15 mouse cellular contexts compared by ENCODE assay signal in genomic region chr9:56492391-56492790, GRCm38 (mm10).
DNase-seq lines count a peak whose midpoint lies in the region; ATAC-seq and TF ChIP-seq lines count a peak whose summit lies in the region.
"Had no signal": no experiment of that assay in that cellular context is flagged by ENCODE, and none has a peak within 500 bp of the region (broad histone marks: within the 10 kb centered on the region; RNA-seq: fewer than 3 reads in every experiment).

No protein-coding gene starts in this region.

- no peak for DNase-seq in forebrain, embryonic 14.5 days (ENCODE audit: low spot score)
- no peak for DNase-seq in liver, embryonic 13.5 days
- DNase-seq in liver, embryonic 11.5 days (ENCODE audit: low spot score), result no peak
- no peak for DNase-seq in stomach, postnatal 0 days (ENCODE audit: low spot score)
- DNase-seq in heart, postnatal 36 days, result no peak
- DNase-seq: cerebellum, postnatal 14 days; kidney, postnatal 14 days; thymus, postnatal 4 days had no signal

- peaks cover 5% of the 10 kb centered on the region; the same call in 1 of the 2 replicates for H3K4me1 ChIP-seq in forebrain, embryonic 14.5 days (ENCODE audit: control insufficient read depth, insufficient read depth, low read length)
- H3K4me1 ChIP-seq in forebrain, embryonic 12.5 days, result peaks cover 9% of the 10 kb centered on the region
- H3K4me1 ChIP-seq in liver, embryonic 13.5 days (replicated peaks), result peaks cover 20% of the 10 kb centered on the region
- peaks cover 5% of the 10 kb centered on the region for H3K4me1 ChIP-seq in liver, embryonic 11.5 days (replicated peaks; ENCODE audit: control insufficient read depth, insufficient read depth, low read length)
- peaks cover 9% of the 10 kb centered on the region; the same call in 1 of the 2 replicates for H3K4me1 ChIP-seq in stomach, embryonic 14.5 days (ENCODE audit: control insufficient read depth, insufficient read depth, low read length)
- no peaks in the 10 kb centered on the region for H3K4me1 ChIP-seq in stomach, postnatal 0 days (replicated peaks; ENCODE audit: control insufficient read depth, insufficient read depth)
- peaks cover 17% of the 10 kb centered on the region for H3K4me1 ChIP-seq in stomach, embryonic 16.5 days (ENCODE audit: control insufficient read depth, insufficient read depth, low read length)

- H3K4me2 ChIP-seq in forebrain, embryonic 14.5 days (ENCODE audit: low read length), result no peak overlapping the region
- H3K4me2 ChIP-seq in forebrain, embryonic 12.5 days, result no peak overlapping the region
- H3K4me2 ChIP-seq in liver, embryonic 13.5 days, result no peak overlapping the region
- no peak overlapping the region for H3K4me2 ChIP-seq in liver, embryonic 11.5 days
- no peak overlapping the region for H3K4me2 ChIP-seq in stomach, embryonic 14.5 days (replicated peaks; ENCODE audit: low read depth, low read length)
- no peak overlapping the region for H3K4me2 ChIP-seq in stomach, postnatal 0 days (replicated peaks; ENCODE audit: low read depth)
- H3K4me2 ChIP-seq in stomach, embryonic 16.5 days (ENCODE audit: low read depth, low read length), result no peak overlapping the region
- H3K4me2 ChIP-seq: forebrain, embryonic 13.5 days; heart, embryonic 13.5 days; limb, embryonic 13.5 days; midbrain, embryonic 15.5 days had no signal

- H3K9me3 ChIP-seq in forebrain, embryonic 14.5 days (replicated peaks; ENCODE audit: control insufficient read depth, low read length), result no peaks in the 10 kb centered on the region
- H3K9me3 ChIP-seq in forebrain, embryonic 12.5 days, result no peaks in the 10 kb centered on the region
- H3K9me3 ChIP-seq in liver, embryonic 13.5 days (replicated peaks), result no peaks in the 10 kb centered on the region
- no peaks in the 10 kb centered on the region for H3K9me3 ChIP-seq in liver, embryonic 11.5 days (ENCODE audit: control insufficient read depth, low read length)
- no peaks in the 10 kb centered on the region for H3K9me3 ChIP-seq in stomach, embryonic 14.5 days (ENCODE audit: control insufficient read depth, low read depth, low read length)
- no peaks in the 10 kb centered on the region for H3K9me3 ChIP-seq in stomach, postnatal 0 days (ENCODE audit: control insufficient read depth, low read length)
- H3K9me3 ChIP-seq in stomach, embryonic 16.5 days (replicated peaks; ENCODE audit: control insufficient read depth, low read length), result no peaks in the 10 kb centered on the region
- H3K9me3 ChIP-seq: forebrain, embryonic 13.5 days; heart, embryonic 13.5 days; limb, embryonic 13.5 days; midbrain, embryonic 15.5 days had no signal

- no peak for TF ChIP-seq CTCF in stomach, postnatal 0 days (IDR thresholded peaks at IDR 0.05; ENCODE audit: low read depth)

- H3K4me3 ChIP-seq in forebrain, embryonic 14.5 days (ENCODE audit: low read depth, low read length), result no peak overlapping the region
- H3K4me3 ChIP-seq in forebrain, embryonic 12.5 days (replicated peaks), result no peak overlapping the region
- H3K4me3 ChIP-seq in liver, embryonic 13.5 days (replicated peaks), result no peak overlapping the region
- no peak overlapping the region for H3K4me3 ChIP-seq in liver, embryonic 11.5 days (ENCODE audit: low read depth, low read length)
- H3K4me3 ChIP-seq in stomach, embryonic 14.5 days (ENCODE audit: low read depth, low read length), result no peak overlapping the region
- H3K4me3 ChIP-seq in stomach, postnatal 0 days (ENCODE audit: low read depth, low read length), result no peak overlapping the region
- no peak overlapping the region for H3K4me3 ChIP-seq in stomach, embryonic 16.5 days (replicated peaks; ENCODE audit: low read length)
- H3K4me3 ChIP-seq: forebrain, embryonic 13.5 days; heart, embryonic 13.5 days; limb, embryonic 13.5 days; midbrain, embryonic 15.5 days had no signal

- H3K9ac ChIP-seq in forebrain, embryonic 14.5 days (ENCODE audit: low read length), result no peak overlapping the region
- H3K9ac ChIP-seq in forebrain, embryonic 12.5 days, result no peak overlapping the region
- no peak overlapping the region for H3K9ac ChIP-seq in liver, embryonic 13.5 days
- H3K9ac ChIP-seq in liver, embryonic 11.5 days (ENCODE audit: low read depth, low read length), result no peak overlapping the region
- no peak overlapping the region for H3K9ac ChIP-seq in stomach, embryonic 14.5 days (replicated peaks; ENCODE audit: low read depth, low read length)
- H3K9ac ChIP-seq in stomach, postnatal 0 days (ENCODE audit: low read length), result no peak overlapping the region
- H3K9ac ChIP-seq in stomach, embryonic 16.5 days (ENCODE audit: low read length), result no peak overlapping the region
- H3K9ac ChIP-seq: forebrain, embryonic 13.5 days; heart, embryonic 13.5 days; limb, embryonic 13.5 days; midbrain, embryonic 15.5 days had no signal

- TF ChIP-seq EP300 in stomach, postnatal 0 days (optimal IDR thresholded peaks at IDR 0.05), result no peak

- intact Hi-C loops in heart, postnatal 36 days (cut with DNase I), result no loop called here

- no peak for ATAC-seq in forebrain, embryonic 14.5 days
- ATAC-seq in forebrain, embryonic 12.5 days (ENCODE audit: low FRiP score), result no peak
- ATAC-seq in liver, embryonic 13.5 days (ENCODE audit: low read depth), result no peak
- ATAC-seq in liver, embryonic 11.5 days (replicated peaks; ENCODE audit: low FRiP score), result no peak
- no peak for ATAC-seq in stomach, embryonic 14.5 days (ENCODE audit: insufficient number of reproducible peaks, insufficient read depth, low FRiP score, low read depth)
- no peak for ATAC-seq in stomach, postnatal 0 days (ENCODE audit: low FRiP score, low TSS enrichment)
- ATAC-seq in stomach, embryonic 16.5 days (ENCODE audit: insufficient read depth, low FRiP score), result no peak
- ATAC-seq: forebrain, embryonic 13.5 days; midbrain, embryonic 15.5 days had no signal

- peaks cover 71% of the 10 kb centered on the region for H3K36me3 ChIP-seq in forebrain, embryonic 14.5 days (ENCODE audit: control insufficient read depth, insufficient read depth, low read length)
- peaks cover 72% of the 10 kb centered on the region for H3K36me3 ChIP-seq in forebrain, embryonic 12.5 days (replicated peaks)
- peaks cover 47% of the 10 kb centered on the region for H3K36me3 ChIP-seq in liver, embryonic 13.5 days
- peaks cover 17% of the 10 kb centered on the region; the same call in 1 of the 2 replicates for H3K36me3 ChIP-seq in liver, embryonic 11.5 days (ENCODE audit: control insufficient read depth, insufficient read depth, low read length)
- peaks cover 30% of the 10 kb centered on the region for H3K36me3 ChIP-seq in stomach, embryonic 14.5 days (ENCODE audit: control insufficient read depth, insufficient read depth, low read length)
- peaks cover 21% of the 10 kb centered on the region; the same call in 1 of the 2 replicates for H3K36me3 ChIP-seq in stomach, postnatal 0 days (ENCODE audit: control insufficient read depth, insufficient read depth, low read length)
- peaks cover 11% of the 10 kb centered on the region for H3K36me3 ChIP-seq in stomach, embryonic 16.5 days (ENCODE audit: control insufficient read depth, insufficient read depth, low read length)

- H3K27me3 ChIP-seq in forebrain, embryonic 14.5 days (replicated peaks; ENCODE audit: control insufficient read depth, insufficient read depth, low read length), result no peaks in the 10 kb centered on the region
- H3K27me3 ChIP-seq in forebrain, embryonic 12.5 days, result no peaks in the 10 kb centered on the region
- H3K27me3 ChIP-seq in liver, embryonic 13.5 days, result no peaks in the 10 kb centered on the region
- H3K27me3 ChIP-seq in liver, embryonic 11.5 days (replicated peaks; ENCODE audit: control insufficient read depth, insufficient read depth, low read length), result no peaks in the 10 kb centered on the region
- no peaks in the 10 kb centered on the region for H3K27me3 ChIP-seq in stomach, embryonic 14.5 days (ENCODE audit: control insufficient read depth, insufficient read depth, low read length)
- no peaks in the 10 kb centered on the region for H3K27me3 ChIP-seq in stomach, postnatal 0 days (ENCODE audit: control insufficient read depth, insufficient read depth, low read length)
- H3K27me3 ChIP-seq in stomach, embryonic 16.5 days (ENCODE audit: control insufficient read depth, insufficient read depth, low read length), result no peaks in the 10 kb centered on the region
- H3K27me3 ChIP-seq: forebrain, embryonic 13.5 days; heart, embryonic 13.5 days; limb, embryonic 13.5 days; midbrain, embryonic 15.5 days had no signal

- 87% methylated on average over 3 of the region's 3 CpGs for WGBS in forebrain, embryonic 14.5 days
- 81% methylated on average over 3 of the region's 3 CpGs for WGBS in forebrain, embryonic 12.5 days
- WGBS in liver, embryonic 13.5 days (ENCODE audit: insufficient replicate concordance), result 83% methylated on average over 3 of the region's 3 CpGs
- 89% methylated on average over 3 of the region's 3 CpGs for WGBS in liver, embryonic 11.5 days
- 82% methylated on average over 3 of the region's 3 CpGs for WGBS in stomach, embryonic 14.5 days
- 68% methylated on average over 3 of the region's 3 CpGs for WGBS in stomach, postnatal 0 days
- whole genome bisulfite sequencing in stomach, embryonic 16.5 days, result 84% methylated on average over 3 of the region's 3 CpGs

- H3K27ac ChIP-seq in forebrain, embryonic 14.5 days (ENCODE audit: low read depth, low read length), result 0 out of 2 replicates have a peak overlapping the region, but pooled peaks have one; percentile 9
- H3K27ac ChIP-seq in forebrain, embryonic 12.5 days, result no peak overlapping the region
- 0 out of 2 replicates have a peak overlapping the region, but pooled peaks have one; percentile 19 for H3K27ac ChIP-seq in liver, embryonic 13.5 days
- no peak overlapping the region for H3K27ac ChIP-seq in liver, embryonic 11.5 days (ENCODE audit: low read depth, low read length)
- peak overlapping the region; percentile 35; the same call in 1 of the 2 replicates for H3K27ac ChIP-seq in stomach, embryonic 14.5 days (ENCODE audit: low read length)
- H3K27ac ChIP-seq in stomach, postnatal 0 days (replicated peaks), result no peak overlapping the region
- peak overlapping the region; percentile 42 for H3K27ac ChIP-seq in stomach, embryonic 16.5 days (ENCODE audit: low read length)
- H3K27ac ChIP-seq: forebrain, embryonic 13.5 days; heart, embryonic 13.5 days; limb, embryonic 13.5 days; midbrain, embryonic 15.5 days had no signal

Comparison
In these comparisons a context has a peak if more than half of its experiments do, and no peak if none do; other contexts are left out.
1. H3K27ac ChIP-seq: peak in forebrain, embryonic 14.5 days (single experiment), liver, embryonic 13.5 days (single experiment), stomach, embryonic 14.5 days (single experiment) and stomach, embryonic 16.5 days (single experiment); none in forebrain, embryonic 12.5 days (single experiment), liver, embryonic 11.5 days (single experiment) and stomach, postnatal 0 days (single experiment).